Mouse (Mus musculus): ENCODE data around the gene Dhx57. TPM values are rescaled to one million over a fixed set of nuclear protein-coding genes. Genes with fewer than 3 reads are reported as not detected.
"Not testable (repeated sequence)": the region's sequence is repeated elsewhere in the genome, so short reads cannot be mapped to it uniquely, and the experiment has no call there.

Dhx57 gene
- polyA plus RNA-seq, 1 experiment from 2014 or later = 6.6 TPM

DNA sequence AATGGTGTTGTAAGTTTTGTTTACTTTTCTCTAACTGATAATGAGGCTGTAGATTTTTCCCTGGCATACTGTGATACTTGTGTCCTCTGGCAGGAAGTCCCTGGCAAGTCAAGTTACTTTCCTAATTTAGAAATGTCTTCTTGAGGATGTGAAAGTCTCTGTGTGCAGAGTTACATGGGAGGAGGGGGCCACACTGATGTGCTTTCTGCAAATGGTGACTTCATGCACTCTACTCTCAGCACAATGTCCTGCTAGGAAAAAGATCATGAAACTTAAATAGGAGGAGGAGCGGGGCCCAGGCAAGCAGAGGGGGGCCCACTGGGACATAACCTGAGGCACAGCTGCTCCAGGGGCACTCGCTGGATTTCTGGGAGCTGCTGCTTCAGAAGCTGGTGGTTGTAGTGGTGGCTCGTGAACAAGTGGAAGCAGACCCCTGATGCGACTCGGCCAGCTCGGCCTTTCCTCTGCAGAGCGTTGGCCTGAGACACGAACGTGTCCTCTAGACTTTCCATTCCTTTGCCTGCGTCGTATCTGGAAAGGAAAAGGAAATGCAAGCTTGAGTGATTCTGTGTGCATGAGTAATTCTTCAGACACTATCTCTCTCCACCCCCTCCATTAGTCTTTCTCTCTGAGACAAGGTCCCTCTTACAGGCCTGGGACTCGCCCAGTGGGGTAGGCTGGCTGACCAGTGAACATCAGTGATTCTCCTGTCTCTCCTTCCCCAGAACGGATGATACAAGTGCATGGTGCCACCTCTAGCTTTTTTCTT is 37.3 kb downstream of the Dhx57 start:
- Histone ChIP-seq H3K27me3 (replicated peaks) (no peaks in the 10 kb centered on the region), H3K4me3 (no peak overlapping the region), H3K27ac (peak overlapping the region; percentile 77), H3K9me3 (replicated peaks) (0 out of 2 replicates have a peak, but pooled peaks cover 4% of the 10 kb centered on the region), H3K36me3 (peaks cover 91% of the 10 kb centered on the region), H3K4me2 (0 out of 2 replicates have a peak overlapping the region, but pooled peaks have one; percentile 10), H3K9ac (no peak overlapping the region), H3K4me1 (peaks cover 9% of the 10 kb centered on the region)
- 0 out of 2 replicates have a peak, but pooled peaks have one; percentile 37 for ATAC-seq
- WGBS (ENCODE audit: insufficient replicate concordance) = 71% methylated on average over 13 of the region's 13 CpGs

DNA sequence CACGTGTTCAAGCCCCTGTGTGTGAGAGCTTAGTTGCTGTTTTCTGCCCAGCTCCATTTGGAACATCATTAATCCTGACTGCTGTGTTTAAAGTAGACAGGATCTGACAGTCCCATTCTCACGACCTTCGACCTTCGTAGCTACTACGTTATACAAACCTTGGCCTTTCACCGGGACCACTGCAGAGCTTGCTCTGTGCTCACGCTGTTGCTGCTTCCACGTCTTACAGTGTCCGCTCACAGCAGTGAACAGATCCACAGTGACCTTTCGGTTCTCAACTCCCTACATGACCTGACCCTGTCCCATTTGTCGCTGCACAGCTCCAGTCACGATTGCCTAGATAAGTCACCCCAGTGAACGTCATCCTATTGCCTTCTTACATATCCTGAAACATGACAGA is 47.2 kb downstream of the Dhx57 start:
- Histone ChIP-seq H3K27me3 (replicated peaks) (no peaks in the 10 kb centered on the region), H3K4me1 (no peaks in the 10 kb centered on the region), H3K4me2 (no peak overlapping the region), H3K27ac (0 out of 2 replicates have a peak overlapping the region, but pooled peaks have one; percentile 3), H3K9ac (no peak overlapping the region), H3K4me3 (no peak overlapping the region), H3K36me3 (peaks cover 83% of the 10 kb centered on the region), H3K9me3 (replicated peaks) (no peaks in the 10 kb centered on the region)
- 69% methylated on average over 13 of the region's 13 CpGs for WGBS (ENCODE audit: insufficient replicate concordance)
- ATAC-seq = peak; percentile 60

DNA sequence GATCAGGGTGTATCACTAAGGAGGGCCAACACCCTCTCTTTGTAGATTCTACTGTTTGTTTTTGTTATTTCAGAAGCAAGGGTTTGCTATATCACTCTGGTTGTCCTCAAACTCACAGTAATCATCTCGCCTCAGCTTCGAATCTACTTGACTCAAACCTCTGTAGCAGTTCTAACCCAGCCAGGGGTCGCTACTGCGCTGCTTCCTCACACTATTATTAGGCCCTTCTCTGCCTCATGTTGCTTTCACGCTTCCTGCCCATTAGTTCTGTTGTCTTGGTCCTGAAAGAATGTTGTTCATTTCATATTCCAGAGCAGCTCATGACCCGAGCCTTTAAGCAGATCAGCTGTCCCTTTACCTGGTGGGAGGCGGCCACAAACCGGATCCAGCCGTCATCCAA is 48.7 kb downstream of the Dhx57 start:
- Histone ChIP-seq H3K4me2 (no peak overlapping the region), H3K9ac (no peak overlapping the region), H3K27ac (no peak overlapping the region), H3K4me1 (no peaks in the 10 kb centered on the region), H3K9me3 (replicated peaks) (no peaks in the 10 kb centered on the region), H3K27me3 (replicated peaks) (no peaks in the 10 kb centered on the region), H3K4me3 (no peak overlapping the region), H3K36me3 (peaks cover 75% of the 10 kb centered on the region)
- no peak for ATAC-seq
- WGBS (ENCODE audit: insufficient replicate concordance) = 86% methylated on average over 9 of the region's 9 CpGs

DNA sequence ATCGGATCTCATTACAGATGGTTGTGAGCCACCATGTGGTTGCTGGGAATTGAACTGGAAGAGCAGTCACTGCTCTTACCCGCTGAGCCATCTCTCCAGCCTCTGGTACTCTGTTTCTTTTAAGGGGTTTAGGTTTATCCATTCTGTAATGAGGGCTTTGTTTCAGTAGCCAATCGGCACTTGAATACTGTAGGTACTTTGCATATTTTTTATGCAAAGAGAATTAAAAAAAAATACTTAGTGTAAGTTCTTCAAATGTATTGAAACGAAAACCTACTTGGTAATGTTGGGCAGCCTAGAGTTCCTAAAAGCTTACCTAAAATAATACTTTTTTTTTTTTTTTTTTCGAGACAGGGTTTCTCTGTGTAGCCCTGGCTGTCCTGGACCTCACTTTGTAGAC is 52.8 kb downstream of the Dhx57 start:
- Histone ChIP-seq H3K27ac (no peak overlapping the region), H3K36me3 (peaks cover 44% of the 10 kb centered on the region), H3K9me3 (replicated peaks) (no peaks in the 10 kb centered on the region), H3K4me1 (no peaks in the 10 kb centered on the region), H3K4me2 (no peak overlapping the region), H3K4me3 (no peak overlapping the region), H3K9ac (no peak overlapping the region), H3K27me3 (replicated peaks) (no peaks in the 10 kb centered on the region)
- WGBS (ENCODE audit: insufficient replicate concordance) = 79% methylated on average over 5 of the region's 5 CpGs
- no peak for ATAC-seq

DNA sequence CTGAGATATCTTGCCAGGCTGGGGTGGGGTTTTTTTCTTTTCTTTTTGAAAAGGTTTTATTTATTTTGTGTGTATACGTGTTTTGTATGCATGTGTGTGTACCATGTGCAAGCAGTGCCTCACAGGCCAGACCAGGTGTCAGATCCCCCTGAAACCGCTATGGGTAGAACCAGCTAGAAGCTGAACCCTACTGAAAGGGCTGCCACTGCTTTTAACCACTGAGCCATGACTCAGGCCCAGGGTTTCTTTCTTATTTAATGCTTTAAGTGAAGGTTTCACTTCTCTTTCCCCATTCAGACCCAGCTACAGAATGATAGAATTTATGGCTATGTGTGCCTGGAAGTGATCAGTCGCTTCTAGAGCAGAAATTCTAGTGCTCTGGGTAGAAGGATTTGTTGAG is 53.5 kb downstream of the Dhx57 start:
- 83% methylated on average over 3 of the region's 3 CpGs for WGBS (ENCODE audit: insufficient replicate concordance)
- Histone ChIP-seq H3K9me3 (replicated peaks) (no peaks in the 10 kb centered on the region), H3K27ac (no peak overlapping the region), H3K27me3 (replicated peaks) (no peaks in the 10 kb centered on the region), H3K4me2 (no peak overlapping the region), H3K4me3 (no peak overlapping the region), H3K36me3 (peaks cover 39% of the 10 kb centered on the region), H3K9ac (no peak overlapping the region), H3K4me1 (peaks cover 4% of the 10 kb centered on the region; the same call in 1 of the 2 replicates)
- ATAC-seq = no peak

DNA sequence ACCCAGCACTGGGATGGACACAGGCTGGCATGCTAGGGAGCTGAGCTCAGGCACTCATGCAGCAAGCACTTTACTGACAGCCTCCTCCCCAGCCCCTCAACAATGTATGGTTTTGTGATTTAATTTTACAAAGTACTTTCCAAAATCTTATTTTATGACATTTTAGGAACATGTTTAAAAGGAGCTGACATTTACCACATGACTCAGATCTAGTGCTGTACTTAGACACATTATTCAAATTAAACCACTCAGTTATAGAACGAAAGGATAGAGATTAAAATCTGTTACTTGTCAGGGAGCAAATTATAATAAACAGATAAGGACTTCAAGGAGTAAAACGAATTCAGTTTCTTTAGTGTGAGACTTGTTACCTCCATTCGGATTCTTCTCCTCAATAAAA is 54.8 kb downstream of the Dhx57 start:
- Histone ChIP-seq H3K27me3 (replicated peaks) (no peaks in the 10 kb centered on the region), H3K36me3 (peaks cover 29% of the 10 kb centered on the region), H3K9ac (no peak overlapping the region), H3K4me1 (peaks cover 9% of the 10 kb centered on the region; the same call in 1 of the 2 replicates), H3K27ac (no peak overlapping the region), H3K4me2 (no peak overlapping the region), H3K9me3 (replicated peaks) (no peaks in the 10 kb centered on the region), H3K4me3 (no peak overlapping the region)
- 71% methylated on average over 3 of the region's 3 CpGs for WGBS (ENCODE audit: insufficient replicate concordance)
- no peak for ATAC-seq

DNA sequence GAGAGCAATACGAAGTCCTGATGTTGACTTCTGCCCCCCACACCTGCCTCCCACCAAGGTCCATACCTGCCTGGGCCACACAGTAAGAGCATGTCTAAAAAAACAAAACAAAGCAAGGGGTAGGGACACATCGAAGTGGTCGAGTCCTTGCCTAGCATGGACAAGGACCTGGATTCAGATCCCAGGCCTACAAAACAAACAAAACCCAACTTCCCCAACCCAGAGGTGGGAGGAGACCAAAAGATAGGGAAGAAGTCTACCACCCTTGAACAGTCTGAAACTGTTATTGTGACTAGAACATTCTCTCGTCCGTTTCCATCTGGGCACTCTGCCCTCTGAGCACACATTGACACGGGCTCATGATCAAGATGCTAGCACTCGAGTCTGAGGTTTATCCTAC is 55.9 kb downstream of the Dhx57 start:
- no peak for ATAC-seq
- Histone ChIP-seq H3K9ac (no peak overlapping the region), H3K27ac (no peak overlapping the region), H3K4me1 (peaks cover 9% of the 10 kb centered on the region; the same call in 1 of the 2 replicates), H3K4me2 (no peak overlapping the region), H3K9me3 (replicated peaks) (no peaks in the 10 kb centered on the region), H3K4me3 (no peak overlapping the region), H3K36me3 (peaks cover 20% of the 10 kb centered on the region), H3K27me3 (replicated peaks) (no peaks in the 10 kb centered on the region)
- 82% methylated on average over 7 of the region's 7 CpGs for WGBS (ENCODE audit: insufficient replicate concordance)

DNA sequence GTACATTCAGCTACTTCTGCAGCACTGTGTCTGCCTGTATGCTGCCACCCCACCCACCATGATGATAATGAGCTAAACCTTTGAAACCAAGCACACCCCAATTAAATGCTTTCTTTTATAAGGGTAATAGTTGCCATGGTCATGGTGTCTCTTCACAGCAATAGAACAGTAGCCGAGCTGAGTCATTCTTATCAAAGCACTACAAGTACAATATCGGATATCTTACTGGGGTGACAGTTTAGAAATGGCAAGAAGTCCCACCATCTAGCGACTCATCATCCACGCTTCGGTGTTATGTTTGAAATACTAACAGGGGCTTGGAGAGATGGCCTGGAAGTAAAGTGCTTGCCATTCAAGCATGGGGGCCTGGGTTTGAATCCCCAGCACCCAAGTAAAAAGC is 56.4 kb downstream of the Dhx57 start:
- Histone ChIP-seq H3K4me1 (peaks cover 9% of the 10 kb centered on the region; the same call in 1 of the 2 replicates), H3K27me3 (replicated peaks) (no peaks in the 10 kb centered on the region), H3K4me2 (no peak overlapping the region), H3K36me3 (peaks cover 20% of the 10 kb centered on the region), H3K27ac (no peak overlapping the region), H3K9me3 (replicated peaks) (no peaks in the 10 kb centered on the region), H3K4me3 (no peak overlapping the region), H3K9ac (no peak overlapping the region)
- 83% methylated on average over 5 of the region's 5 CpGs for WGBS (ENCODE audit: insufficient replicate concordance)
- ATAC-seq = no peak

DNA sequence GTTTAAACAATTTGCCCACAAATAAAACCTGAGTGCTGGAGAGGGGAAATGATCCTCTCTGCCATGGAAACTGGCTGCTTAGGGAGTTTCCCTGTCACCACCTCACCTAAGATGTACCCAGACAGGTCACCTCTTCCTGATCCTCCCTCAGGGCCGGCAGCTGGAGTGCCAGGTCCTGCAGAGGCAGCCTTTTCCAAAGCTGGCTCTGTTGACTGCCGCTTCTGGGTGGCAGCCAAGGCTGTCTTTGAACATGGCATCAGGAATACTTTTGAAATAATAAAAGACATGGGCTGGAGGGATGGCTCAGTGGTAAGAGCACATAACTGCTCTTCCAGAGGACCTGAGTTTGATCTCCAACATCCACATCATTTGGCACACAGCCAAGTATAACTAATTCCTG is 60.9 kb downstream of the Dhx57 start:
- H3K27me3 ChIP-seq (replicated peaks) = no peaks in the 10 kb centered on the region
- ATAC-seq = no peak
- no peak overlapping the region for H3K4me3 ChIP-seq
- H3K9ac ChIP-seq = no peak overlapping the region
- H3K27ac ChIP-seq = no peak overlapping the region
- 80% methylated on average over 2 of the region's 2 CpGs for WGBS (ENCODE audit: insufficient replicate concordance)
- H3K36me3 ChIP-seq = peaks cover 29% of the 10 kb centered on the region
- no peaks in the 10 kb centered on the region for H3K9me3 ChIP-seq (replicated peaks)
- H3K4me2 ChIP-seq = no peak overlapping the region
- peaks cover 24% of the 10 kb centered on the region for H3K4me1 ChIP-seq

DNA sequence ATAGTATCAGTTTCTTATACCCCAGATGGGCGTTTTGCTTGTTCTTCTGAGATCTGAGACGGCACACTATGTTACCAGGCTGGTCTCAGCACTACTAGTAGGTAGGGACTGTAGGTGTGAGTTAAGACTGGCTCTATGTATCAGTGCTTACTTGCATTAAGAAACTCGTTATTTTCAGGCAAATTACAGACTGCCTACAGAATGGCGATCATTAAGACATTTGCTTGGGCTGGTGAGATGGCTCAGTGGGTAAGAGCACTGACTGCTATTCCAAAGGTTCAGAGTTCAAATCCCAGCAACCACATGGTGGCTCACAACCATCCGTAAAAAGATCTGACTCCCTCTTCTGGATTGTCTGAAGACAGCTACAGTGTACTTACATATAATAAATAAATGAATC is 65.1 kb downstream of the Dhx57 start:
- Histone ChIP-seq H3K4me2 (peak overlapping the region; percentile 73), H3K27ac (peak overlapping the region; percentile 90), H3K4me3 (peak overlapping the region; percentile 77), H3K9ac (peak overlapping the region; percentile 86), H3K36me3 (peaks cover 29% of the 10 kb centered on the region), H3K4me1 (peaks cover 31% of the 10 kb centered on the region)
- H3K9me3 ChIP-seq (replicated peaks); H3K27me3 ChIP-seq (replicated peaks); ATAC-seq: not testable (repeated sequence)
- WGBS (ENCODE audit: insufficient replicate concordance) = 27% methylated on average over 5 of the region's 5 CpGs

DNA sequence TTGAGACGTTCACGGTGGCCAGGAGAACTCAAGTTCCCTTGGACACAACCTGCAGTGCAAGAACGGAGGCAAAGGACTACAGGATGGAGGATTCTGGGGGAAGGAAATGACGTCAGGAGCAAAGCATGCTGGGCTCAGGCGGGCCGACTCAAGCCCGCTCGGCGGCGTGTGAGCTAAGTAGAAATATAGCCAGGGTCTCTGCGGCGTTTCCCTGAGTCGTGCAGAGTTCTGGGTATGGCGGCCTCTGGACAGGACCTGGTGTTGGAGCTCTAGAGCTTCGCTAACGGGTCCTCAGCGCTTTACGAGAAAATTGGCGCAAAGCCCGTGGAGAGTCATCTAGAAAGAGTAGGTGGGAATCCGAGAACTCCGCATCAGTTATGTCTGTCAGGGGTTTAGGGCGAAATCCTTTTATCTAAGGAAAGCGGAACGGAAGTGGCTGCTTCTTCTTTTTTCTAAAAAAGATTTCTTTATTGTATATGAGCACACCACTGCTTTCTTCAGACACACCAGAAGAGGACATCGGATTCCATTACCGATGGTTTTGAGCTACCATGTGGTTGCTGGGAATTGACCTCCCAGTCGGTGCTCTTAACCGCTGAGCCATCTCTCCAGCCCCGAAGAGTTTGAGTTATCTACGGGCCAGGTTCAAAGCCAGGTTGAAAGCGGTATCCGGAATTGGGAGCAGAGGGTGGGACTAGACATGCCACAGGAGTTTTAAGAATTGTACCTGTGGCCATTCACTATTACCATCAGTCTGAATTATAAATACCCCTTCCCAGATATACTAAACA is 65.8 kb downstream of the Dhx57 start, which contains the start of gene Gemin6:
Gene Gemin6, plus strand, starts transcription at position 116 of the 791 bp plus-strand sequence.
- WGBS (ENCODE audit: insufficient replicate concordance) = under 1% methylated on average over 33 of the region's 33 CpGs
- peak within 1 kb of the TSS; percentile 77 for H3K4me3 ChIP-seq

DNA sequence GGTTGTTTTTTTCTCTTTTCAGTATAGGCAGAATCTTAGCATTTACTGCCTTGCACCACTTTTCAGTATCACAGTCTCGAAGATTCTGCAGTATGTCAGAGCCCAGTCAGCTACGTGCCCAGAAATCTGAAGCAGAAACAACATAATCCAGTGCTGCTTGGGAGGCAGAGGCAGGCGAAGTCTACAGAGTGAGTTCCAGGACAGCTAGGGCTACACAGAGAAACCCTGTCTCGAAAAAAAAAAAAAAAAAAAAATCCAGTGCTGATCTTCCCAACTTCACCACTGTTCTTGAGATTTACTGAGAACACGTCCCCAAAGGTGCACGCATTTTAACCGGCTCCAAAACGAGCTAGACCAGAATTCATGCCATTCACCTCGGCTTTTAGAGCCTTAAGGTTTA is 66.4 kb downstream of the Dhx57 start:
- ATAC-seq = peak; percentile 22; the same call in 1 of the 2 replicates
- Histone ChIP-seq H3K9me3 (replicated peaks) (no peaks in the 10 kb centered on the region), H3K4me1 (peaks cover 31% of the 10 kb centered on the region)

More for the DNA sequence above, 65.8 kb downstream of the Dhx57 start, which contains the start of gene Gemin6:
- Histone ChIP-seq H3K4me2 (peak within 1 kb of the TSS; percentile 73), H3K27me3 (replicated peaks) (no peaks in the 10 kb centered on the region), H3K9me3 (replicated peaks) (no peaks in the 10 kb centered on the region), H3K36me3 (peaks cover 28% of the 10 kb centered on the region), H3K4me1 (peaks cover 31% of the 10 kb centered on the region), H3K9ac (peak within 1 kb of the TSS; percentile 86), H3K27ac (peak within 1 kb of the TSS; percentile 90)
- ATAC-seq = peak; percentile 96

More for the DNA sequence above, 66.4 kb downstream of the Dhx57 start:
- Histone ChIP-seq H3K27ac (peak overlapping the region; percentile 90), H3K36me3 (peaks cover 21% of the 10 kb centered on the region), H3K4me3 (peak overlapping the region; percentile 77), H3K4me2 (peak overlapping the region; percentile 73), H3K9ac (peak overlapping the region; percentile 86), H3K27me3 (replicated peaks) (no peaks in the 10 kb centered on the region)
- 7% methylated on average over 9 of the region's 9 CpGs for WGBS (ENCODE audit: insufficient replicate concordance)
